Mouse (Mus musculus) midbrain, embryonic 14.5 days (tissue): ENCODE results near the gene Olfr229. TPM values are rescaled to one million over a fixed set of nuclear protein-coding genes. Genes with fewer than 3 reads are reported as not detected.
"Not testable (repeated sequence)": the region's sequence is repeated elsewhere in the genome, so short reads cannot be mapped to it uniquely, and the experiment has no call there.

Experiments
- ATAC-seq: fragments of 200-750 bp; cut with Nextera tagmentation; 2 replicates; pipeline ENCODE4 v1.8.0; 2017; ENCODE audit warnings: moderate number of reproducible peaks, moderate library complexity; ENCODE audit not compliant: low FRiP score, low TSS enrichment
- DNase-seq: peaks from one replicate; pipeline ENCODE4 v3.0.0-alpha.2; 2015
- H3K27ac ChIP-seq: fragments of 300-500 bp; sonication (generic); replicated peaks from 2 replicates; pipeline ENCODE4 v1.5.1; 2014; ENCODE audit warnings: mild to moderate bottlenecking, low read depth, low read length, moderate library complexity
- H3K27me3 ChIP-seq: fragments of 300-500 bp; sonication (generic); 2 replicates; pipeline ENCODE4 v1.6.1; 2014; ENCODE audit warnings: low read length, control low read depth, mixed read lengths; ENCODE audit not compliant: control insufficient read depth, insufficient read depth
- H3K36me3 ChIP-seq: fragments of 300-500 bp; sonication (generic); 2 replicates; pipeline ENCODE4 v1.6.1; 2014; ENCODE audit warnings: low read length, control low read depth; ENCODE audit not compliant: control insufficient read depth, insufficient read depth
- H3K4me1 ChIP-seq: fragments of 300-500 bp; sonication (generic); 2 replicates; pipeline ENCODE4 v1.6.1; 2014; ENCODE audit warnings: mild to moderate bottlenecking, antibody characterized with exemption, low read length, control low read depth; ENCODE audit not compliant: control insufficient read depth, insufficient read depth
- H3K4me2 ChIP-seq: fragments of 300-500 bp; sonication (generic); 2 replicates; pipeline ENCODE4 v1.6.1; 2014; ENCODE audit warnings: mild to moderate bottlenecking, low read length, moderate library complexity
- H3K4me3 ChIP-seq: fragments of 300-500 bp; sonication (generic); replicated peaks from 2 replicates; pipeline ENCODE4 v1.5.1; 2014; ENCODE audit warnings: low read depth, low read length
- H3K9ac ChIP-seq: fragments of 300-500 bp; sonication (generic); replicated peaks from 2 replicates; pipeline ENCODE4 v1.6.1; 2014; ENCODE audit warnings: mild to moderate bottlenecking, low read length, moderate library complexity
- H3K9me3 ChIP-seq: fragments of 300-500 bp; sonication (generic); 2 replicates; pipeline ENCODE4 v1.6.1; 2016; ENCODE audit warnings: low read length, control low read depth, mixed read lengths; ENCODE audit not compliant: control insufficient read depth
- WGBS: fragments of 180-500 bp; shearing (Covaris S2); extraction: QIAGEN DNeasy Blood & Tissue Kit; methylation state at CpG from one replicate; pipeline ENCODE4 v1.1.7; 2014; 5-methylcytosine and 5-hydroxymethylcytosine counted together
- polyA plus RNA-seq: library from polyadenylated mRNA; unstranded; fragments of >200 nt; fragmentation: Nextera tagmentation; extraction: Ambion mirVana; gene quantifications from 2 replicates; pipeline ENCODE4 v1.2.1, GENCODE M21; 2014

The Olfr229 gene
- not detected in 2 replicates for polyA plus RNA-seq

GRCm38 (mm10) chr9:39907036-39907435, at the start of gene Olfr229:
Gene Olfr229 (plus strand): TSS chr9:39907336.
- no peaks in the 10 kb centered on the region for H3K4me1 ChIP-seq
- H3K36me3 ChIP-seq: no peaks in the 10 kb centered on the region
- no peaks in the 10 kb centered on the region for H3K27me3 ChIP-seq
- DNase-seq (no peak), ATAC-seq (no peak)
- H3K27ac ChIP-seq: no peak within 1 kb of the TSS
- no peak within 1 kb of the TSS for H3K4me2 ChIP-seq
- 78% methylated on average over 2 of the region's 2 CpGs for WGBS
- no peak within 1 kb of the TSS for H3K9ac ChIP-seq
- H3K9me3 ChIP-seq: no peaks in the 10 kb centered on the region
- H3K4me3 ChIP-seq: no peak within 1 kb of the TSS

DNA sequence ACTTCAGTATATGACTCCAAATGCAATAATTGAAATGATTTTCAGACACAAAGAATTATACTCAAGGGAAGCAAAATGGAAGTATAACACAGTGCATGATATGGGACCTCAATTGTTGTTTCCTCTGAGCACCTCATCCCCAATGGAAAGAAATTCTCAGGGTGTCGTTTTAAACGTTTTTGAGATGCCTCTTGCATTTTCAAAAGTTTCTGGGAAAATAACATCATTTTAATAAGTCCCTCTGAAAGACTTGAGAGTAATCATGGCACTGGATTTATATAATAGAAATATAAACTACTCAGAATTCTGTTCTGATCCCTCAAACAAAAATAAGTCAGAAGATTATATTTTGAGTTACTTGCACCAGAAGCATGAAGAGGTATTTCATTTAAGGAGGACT, 41.0 kb upstream of the Olfr229 start, which contains the start of gene Olfr972:
TSS of gene Olfr972 (plus strand) at position 301 of the 400 bp plus-strand sequence.
- Histone ChIP-seq H3K36me3 (no peaks in the 10 kb centered on the region), H3K4me2 (no peak within 1 kb of the TSS), H3K9me3 (no peaks in the 10 kb centered on the region), H3K27me3 (no peaks in the 10 kb centered on the region), H3K27ac (no peak within 1 kb of the TSS), H3K4me1 (no peaks in the 10 kb centered on the region), H3K9ac (no peak within 1 kb of the TSS), H3K4me3 (no peak within 1 kb of the TSS)
- no peak for ATAC-seq
- WGBS: 64% methylated on average over 2 of the region's 2 CpGs
- no peak for DNase-seq

- not testable (repeated sequence) for H3K27me3 ChIP-seq, H3K9ac ChIP-seq, H3K27ac ChIP-seq, H3K4me3 ChIP-seq, DNase-seq, H3K4me2 ChIP-seq, H3K9me3 ChIP-seq, H3K36me3 ChIP-seq, H3K4me1 ChIP-seq, ATAC-seq
- WGBS: 91% methylated on average over 1 of the region's 1 CpGs
These were observed 35.1 kb upstream of the Olfr229 start for GRCm38 (mm10) chr9:39871986-39872385.

- DNase-seq, H3K4me3 ChIP-seq, H3K27me3 ChIP-seq, H3K27ac ChIP-seq, H3K9ac ChIP-seq, H3K4me1 ChIP-seq, H3K9me3 ChIP-seq, H3K36me3 ChIP-seq, H3K4me2 ChIP-seq: not testable (repeated sequence)
- no CpG with 5 or more reads among the region's 4 CpGs for WGBS
- ATAC-seq: peak; percentile 84
These were observed 29.4 kb upstream of the Olfr229 start for GRCm38 (mm10) chr9:39877541-39878396.

GRCm38 (mm10) chr9:39905106-39905505, 2.0 kb upstream of the Olfr229 start:
- no peak overlapping the region for H3K9ac ChIP-seq
- no peak overlapping the region for H3K4me2 ChIP-seq
- no peak overlapping the region for H3K4me3 ChIP-seq
- DNase-seq (no peak), ATAC-seq (no peak)
- 81% methylated on average over 6 of the region's 6 CpGs for WGBS
- no peaks in the 10 kb centered on the region for H3K36me3 ChIP-seq
- no peaks in the 10 kb centered on the region for H3K4me1 ChIP-seq
- H3K9me3 ChIP-seq: no peaks in the 10 kb centered on the region
- no peaks in the 10 kb centered on the region for H3K27me3 ChIP-seq
- H3K27ac ChIP-seq: no peak overlapping the region

GRCm38 (mm10) chr9:39909939-39910338, 2.8 kb downstream of the Olfr229 start:
- Histone ChIP-seq H3K27me3 (no peaks in the 10 kb centered on the region), H3K36me3 (no peaks in the 10 kb centered on the region), H3K4me3 (no peak overlapping the region), H3K9me3 (no peaks in the 10 kb centered on the region), H3K4me2 (no peak overlapping the region), H3K9ac (no peak overlapping the region), H3K4me1 (no peaks in the 10 kb centered on the region), H3K27ac (no peak overlapping the region)
- 91% methylated on average over 3 of the region's 3 CpGs for WGBS
- ATAC-seq (no peak), DNase-seq (no peak)

GRCm38 (mm10) chr9:39927975-39928836, 21.1 kb downstream of the Olfr229 start:
- not testable (repeated sequence) for H3K36me3 ChIP-seq, H3K4me1 ChIP-seq, H3K27ac ChIP-seq, H3K4me2 ChIP-seq, H3K4me3 ChIP-seq, DNase-seq, H3K27me3 ChIP-seq, H3K9me3 ChIP-seq, H3K9ac ChIP-seq
- ATAC-seq: peak; percentile 90; the same call in 1 of the 2 replicates
- WGBS: no CpG with 5 or more reads among the region's 4 CpGs

- not testable (repeated sequence) for H3K27ac ChIP-seq, H3K4me1 ChIP-seq, ATAC-seq, H3K4me2 ChIP-seq, H3K9ac ChIP-seq, H3K27me3 ChIP-seq, H3K9me3 ChIP-seq, H3K4me3 ChIP-seq, DNase-seq, H3K36me3 ChIP-seq
- WGBS: 47% methylated on average over 1 of the region's 1 CpGs
These were observed 21.7 kb downstream of the Olfr229 start for GRCm38 (mm10) chr9:39928837-39929236.
